Mouse (Mus musculus) CD8-positive naive resting alpha-beta T cell, adult 2 months (primary cell): ENCODE data around the gene 6030408B16Rik.

ENCODE experiments used
- DNase-seq, 2 experiments: peaks; one replicate each; pipeline ENCODE4 v3.0.0; 2022; ENCODE audit warnings: low read depth in 2 of 2, low spot score in 2 of 2

Gene 6030408B16Rik

GRCm38 (mm10) chr15:101297988-101298387, 5.0 kb downstream of the 6030408B16Rik start:
- DNase-seq = no peak

DNA sequence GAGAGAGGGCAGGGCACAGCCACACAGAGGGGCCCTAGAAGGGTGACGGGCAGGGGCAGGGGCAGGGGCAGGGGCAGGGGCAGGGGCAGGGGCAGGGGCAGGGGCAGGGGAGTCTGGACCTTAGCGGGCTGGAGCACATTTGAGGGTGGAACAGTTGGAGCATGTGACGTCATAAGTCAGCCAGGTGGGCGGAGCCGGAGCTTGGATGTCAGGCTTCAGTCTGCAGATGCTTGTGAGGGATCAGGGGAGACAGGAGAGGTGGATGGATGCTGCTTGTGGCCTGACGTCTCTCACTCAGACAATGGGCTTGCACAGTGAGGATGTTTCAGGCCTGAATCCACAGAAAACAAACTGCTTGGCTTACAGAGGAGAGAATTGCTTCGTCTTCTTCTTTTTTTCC, 5.5 kb downstream of the 6030408B16Rik start:
- no peak for DNase-seq

- no peak for DNase-seq
Observed at GRCm38 (mm10) chr15:101299480-101299960, 6.5 kb downstream of the 6030408B16Rik start.

DNA sequence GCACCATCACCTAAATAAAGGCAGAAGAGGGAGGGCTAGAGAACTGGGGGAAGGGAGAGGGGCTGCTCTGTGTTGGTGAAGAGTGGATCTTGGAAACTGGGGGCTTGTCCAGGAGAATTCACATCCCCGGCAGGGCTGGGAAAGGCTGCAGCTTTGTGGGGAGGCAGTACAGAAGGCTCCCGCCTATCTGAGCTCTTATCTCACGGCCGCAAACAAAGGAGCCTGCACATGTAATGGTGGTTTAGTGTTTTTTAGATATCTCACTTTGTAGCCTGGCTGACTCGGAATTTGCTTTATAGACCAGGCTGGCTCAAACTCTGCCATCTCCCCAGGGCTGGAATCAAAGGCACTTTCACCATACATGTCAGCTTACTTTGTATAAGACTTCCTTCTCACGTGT, 7.1 kb downstream of the 6030408B16Rik start:
- DNase-seq = no peak

DNA sequence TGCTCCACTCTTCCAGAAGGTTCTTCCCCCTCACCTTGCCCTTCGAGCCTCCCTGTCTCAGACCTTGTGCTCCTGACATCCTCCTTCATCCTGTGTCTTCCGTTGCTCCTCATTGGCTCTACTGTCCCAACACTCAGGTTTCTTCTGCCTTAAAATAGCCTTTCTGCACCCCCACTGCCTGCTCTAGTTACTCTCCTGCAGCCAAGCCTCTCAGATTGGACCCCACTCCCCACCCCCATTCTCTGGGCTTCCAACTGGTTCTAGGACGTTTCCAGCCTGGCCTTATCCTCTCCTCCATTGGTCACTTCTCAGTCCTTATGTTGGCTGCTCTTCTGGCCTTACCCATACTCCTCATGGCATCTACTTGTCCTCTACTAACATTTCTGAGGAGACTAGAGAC, 9.2 kb downstream of the 6030408B16Rik start:
- no peak for DNase-seq

GRCm38 (mm10) chr15:101303830-101304229, 10.8 kb downstream of the 6030408B16Rik start:
- DNase-seq = no peak

GRCm38 (mm10) chr15:101306459-101306858, 13.4 kb downstream of the 6030408B16Rik start:
- DNase-seq = no peak

DNA sequence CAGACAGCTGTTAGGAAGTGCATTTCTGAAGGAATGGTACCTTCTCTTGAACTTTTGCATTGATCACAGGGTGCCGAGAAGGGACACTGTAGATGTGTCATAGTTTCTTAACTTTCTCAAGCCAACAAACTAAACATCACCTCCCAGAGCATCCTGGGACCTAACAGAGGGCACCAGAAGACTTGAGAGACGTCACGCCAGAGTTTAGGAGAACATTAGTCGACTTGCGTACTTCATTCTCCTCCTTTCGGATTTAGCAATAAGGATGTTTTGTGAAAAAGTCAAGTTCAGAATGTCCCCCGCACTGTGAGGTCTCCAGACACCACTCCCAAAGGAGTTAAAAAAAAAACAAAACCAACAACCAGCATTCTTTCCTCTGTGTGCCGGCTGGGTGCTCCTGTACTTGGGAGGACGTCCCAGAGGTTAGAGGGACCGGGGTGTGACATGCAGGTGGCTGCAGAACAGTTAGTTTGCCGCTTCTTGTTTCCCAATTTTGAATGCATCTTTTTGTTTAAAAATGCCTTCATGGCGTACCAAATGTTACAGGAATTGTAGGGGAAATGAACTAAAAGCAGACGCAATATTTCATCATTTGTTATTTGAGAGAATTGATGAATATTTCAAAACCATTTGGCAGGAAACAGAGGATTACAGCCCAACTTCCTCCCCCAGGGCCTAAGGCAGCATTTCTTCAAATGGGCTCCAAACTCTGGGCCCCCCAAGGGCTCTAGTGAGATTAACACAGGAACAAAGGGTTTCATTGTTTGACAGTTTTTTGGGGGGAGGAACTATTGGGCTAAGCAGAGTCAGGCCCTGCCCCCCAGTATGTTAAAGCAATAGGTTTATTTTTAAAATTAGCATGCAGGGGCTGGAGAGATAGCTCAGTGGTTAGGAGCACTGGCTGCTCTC, 15.7 kb downstream of the 6030408B16Rik start:
- no peak for DNase-seq

- DNase-seq = no peak
Observed at GRCm38 (mm10) chr15:101309493-101309892, 16.5 kb downstream of the 6030408B16Rik start.

- no peak for DNase-seq
Observed at GRCm38 (mm10) chr15:101311087-101311770, 18.2 kb downstream of the 6030408B16Rik start.

GRCm38 (mm10) chr15:101312006-101312405, 19.0 kb downstream of the 6030408B16Rik start:
- no peak for DNase-seq

- no peak for DNase-seq
Observed at GRCm38 (mm10) chr15:101315378-101315777, 22.4 kb downstream of the 6030408B16Rik start.

GRCm38 (mm10) chr15:101315832-101316231, 22.8 kb downstream of the 6030408B16Rik start:
- peak; percentile 83 to 87 for DNase-seq

DNA sequence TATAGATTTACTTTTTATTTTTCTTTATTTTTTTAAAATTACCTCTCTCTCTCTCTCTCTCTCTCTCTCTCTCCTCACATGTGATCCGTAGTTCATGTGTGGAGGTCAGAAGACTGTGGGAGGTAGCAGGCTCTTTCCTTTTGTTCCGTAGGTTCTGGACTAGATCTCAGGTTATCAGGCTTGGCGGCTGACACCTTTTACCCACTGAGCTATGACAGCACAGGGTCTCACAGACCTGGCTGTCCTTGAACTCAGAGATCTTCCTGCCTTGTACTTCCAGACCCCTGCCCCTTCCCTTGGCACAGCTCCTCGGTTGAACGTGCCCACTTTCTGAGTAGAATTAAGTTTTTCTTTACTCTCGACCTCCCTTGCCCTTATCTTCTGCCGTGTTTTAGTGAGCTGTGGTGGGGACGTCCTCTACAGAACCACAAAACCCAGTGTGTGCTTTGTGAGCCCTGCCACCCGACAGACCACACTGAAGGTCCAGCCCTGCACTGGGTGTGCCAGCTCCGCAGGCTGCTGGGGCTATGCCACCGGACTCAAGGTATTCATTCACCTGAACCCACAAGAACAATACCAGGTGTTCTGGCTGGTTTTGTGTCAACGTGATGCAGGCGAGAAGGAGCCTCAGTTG, 23.4 kb downstream of the 6030408B16Rik start:
- DNase-seq = no peak

DNA sequence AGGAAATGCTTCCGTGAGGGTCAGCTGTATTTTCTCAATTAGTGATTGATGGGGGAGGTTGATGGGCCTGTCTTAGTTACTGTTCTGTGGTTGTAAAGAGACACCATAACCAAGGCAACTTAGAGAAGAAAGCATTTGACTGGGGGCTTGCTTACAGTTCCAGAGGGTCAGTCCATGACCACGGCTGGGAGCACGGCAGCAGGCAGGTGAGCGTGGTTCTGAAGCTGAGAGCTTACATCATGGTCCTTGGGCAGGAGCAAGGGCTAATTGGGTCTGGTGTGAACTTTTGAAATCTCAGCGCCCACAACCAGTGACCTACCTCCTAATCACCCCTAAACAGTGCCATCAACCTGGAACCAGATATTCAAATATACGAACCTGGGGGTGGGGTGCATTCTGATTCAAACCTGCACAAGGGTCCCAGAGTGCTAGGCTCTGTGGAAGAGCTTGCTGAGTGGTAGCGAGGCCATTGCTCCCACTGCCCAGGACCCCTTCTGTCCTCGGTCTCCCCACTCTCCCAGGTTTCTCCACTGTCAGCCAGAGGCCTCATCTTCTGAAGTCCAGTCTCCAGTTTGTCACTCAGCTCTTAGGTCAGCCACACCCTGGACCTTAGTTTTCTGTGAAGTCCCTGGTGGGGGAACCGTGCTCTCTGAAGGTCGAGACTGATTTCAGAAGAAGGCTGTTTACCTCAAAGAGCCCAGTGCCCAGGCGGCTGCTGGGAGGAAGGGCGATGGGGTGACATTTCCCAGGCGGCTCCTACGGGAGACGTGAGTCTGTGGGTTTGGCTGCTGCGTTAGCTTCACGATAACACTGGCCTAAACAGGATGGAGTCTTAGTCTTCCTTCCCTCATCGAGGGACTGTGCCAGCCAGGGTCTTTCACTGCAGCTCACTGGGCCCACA, 24.2 kb downstream of the 6030408B16Rik start:
- DNase-seq = no peak

DNA sequence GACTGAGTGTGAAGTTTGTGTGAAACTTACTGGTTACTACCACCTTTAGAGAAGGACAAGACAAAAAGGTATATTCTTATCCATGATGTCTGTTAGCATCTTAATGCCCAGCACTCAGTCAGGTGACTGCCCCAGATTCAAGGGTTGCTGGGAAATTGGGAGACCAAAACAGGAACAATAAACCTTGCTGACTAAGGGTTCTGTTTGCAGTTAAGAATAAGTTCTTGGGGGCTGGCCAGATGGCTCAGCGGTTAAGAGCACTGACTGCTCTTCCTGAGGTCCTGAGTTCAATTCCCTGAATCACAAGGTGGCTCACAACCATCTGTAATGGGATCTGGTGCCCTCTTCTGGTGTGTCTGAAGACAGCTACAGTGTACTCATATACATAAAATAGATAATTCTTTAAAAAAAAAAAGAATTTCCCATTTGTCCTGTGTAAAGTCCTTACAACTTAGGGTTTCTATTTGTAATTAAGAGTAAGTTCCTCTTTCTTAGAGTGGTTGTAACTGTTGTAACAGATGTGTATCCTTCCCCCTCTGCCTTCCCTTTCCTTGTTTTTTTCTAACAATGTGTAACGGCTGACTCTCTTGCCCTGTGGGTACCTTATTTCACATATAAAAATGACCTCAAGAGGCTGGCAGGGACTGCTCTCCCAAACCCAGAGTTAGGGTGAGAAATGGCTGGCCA, 24.9 kb downstream of the 6030408B16Rik start:
- no peak for DNase-seq

DNA sequence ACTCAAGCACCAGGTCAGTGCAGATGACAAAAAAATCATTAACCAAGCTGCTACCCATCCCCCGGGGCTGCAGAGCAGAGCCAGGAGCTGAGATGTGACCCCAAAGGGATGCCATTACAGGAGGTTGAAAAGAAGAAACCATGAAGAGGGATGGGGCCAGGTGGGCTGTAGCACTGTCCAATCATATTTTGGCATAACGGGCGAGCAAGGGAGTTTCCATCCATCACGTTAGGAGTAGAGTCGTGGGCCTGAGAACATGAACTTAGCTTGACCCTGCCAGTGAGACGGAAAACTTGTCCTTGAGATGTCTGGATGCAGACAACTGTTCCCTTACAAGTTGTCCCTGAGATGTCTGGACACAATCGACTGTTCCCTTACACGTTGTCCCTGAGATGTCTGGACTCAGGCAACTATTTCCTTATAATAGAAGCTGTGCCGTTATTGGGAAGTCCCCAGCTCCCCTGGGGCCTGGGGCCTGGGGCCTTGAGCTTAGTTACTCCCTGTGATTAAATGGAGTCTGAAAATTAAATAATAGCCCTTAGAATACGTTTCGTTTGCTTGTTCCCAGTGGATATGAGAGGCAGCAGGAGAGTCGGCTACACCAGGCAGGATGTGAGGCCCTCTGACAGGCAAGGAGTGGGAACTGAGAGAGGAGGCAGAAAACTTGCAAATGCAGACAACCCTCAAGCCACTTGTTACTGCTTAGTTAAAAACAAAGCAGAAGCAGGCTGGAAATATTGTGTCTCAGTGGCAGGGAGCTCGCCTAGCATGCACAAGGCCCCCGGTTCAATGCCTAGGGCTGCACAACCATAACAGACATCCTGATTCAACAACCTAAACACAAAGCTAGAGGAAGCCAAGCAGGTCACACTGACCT, 26.1 kb downstream of the 6030408B16Rik start:
- no peak for DNase-seq

- DNase-seq = no peak
Observed at GRCm38 (mm10) chr15:101320010-101320617, 27.1 kb downstream of the 6030408B16Rik start.

- no peak for DNase-seq
Observed at GRCm38 (mm10) chr15:101320618-101321041, 27.6 kb downstream of the 6030408B16Rik start.
